Mouse (Mus musculus) forelimb bud, embryonic 11.5 days (tissue): ENCODE measurements at regions not wholly inside any gene's neighbourhood (a gene's known extent, or its start where the extent isn't known, plus 50 kb on each side); places are given as distances from the start of the nearest gene placed in this dataset.

ENCODE experiments used
- DNase-seq: peaks from one replicate; pipeline ENCODE4 v3.0.0-alpha.2; 2012; ENCODE audit warnings: low read depth, low spot score

DNA sequence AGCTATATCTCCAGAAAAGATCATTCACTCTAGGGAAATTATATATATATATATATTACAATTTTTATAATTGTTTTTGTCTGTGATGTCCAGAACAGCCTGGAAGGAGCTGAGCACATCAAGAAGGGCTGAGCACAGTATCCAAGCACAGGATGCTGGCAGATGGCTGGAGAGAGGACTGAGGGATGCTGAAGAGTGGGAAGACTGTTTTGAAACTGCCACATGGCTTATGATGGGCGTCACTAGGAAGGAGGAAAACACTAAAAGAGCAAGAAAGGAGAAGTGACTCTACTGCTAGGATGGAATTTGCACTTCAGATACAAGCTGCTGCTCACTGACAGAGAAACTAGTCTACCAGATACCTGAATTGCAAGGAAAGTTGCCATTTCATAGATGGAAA is 50.4 kb upstream of the Atg10 start:
- no peak for DNase-seq

DNA sequence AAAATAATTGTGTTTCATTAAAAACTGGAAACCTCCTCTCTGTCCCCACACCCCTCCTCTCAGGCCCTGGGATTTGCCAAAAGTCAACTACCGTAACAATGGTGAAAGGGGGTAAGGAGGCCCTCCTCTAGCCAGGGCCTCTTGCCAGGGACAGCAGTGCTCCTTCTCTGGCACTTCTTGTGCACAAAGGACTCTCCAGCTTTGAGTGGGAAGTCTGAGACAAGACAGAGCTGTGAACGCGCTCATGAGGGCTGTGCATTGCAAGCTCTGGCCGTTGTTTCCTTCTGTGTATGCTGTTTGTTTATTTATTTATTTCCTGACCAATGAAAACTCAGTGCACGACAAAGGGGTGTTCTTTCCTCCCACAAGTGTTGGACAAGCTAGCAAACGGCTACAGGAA is 50.8 kb upstream of the Atg10 start:
- DNase-seq = no peak

DNA sequence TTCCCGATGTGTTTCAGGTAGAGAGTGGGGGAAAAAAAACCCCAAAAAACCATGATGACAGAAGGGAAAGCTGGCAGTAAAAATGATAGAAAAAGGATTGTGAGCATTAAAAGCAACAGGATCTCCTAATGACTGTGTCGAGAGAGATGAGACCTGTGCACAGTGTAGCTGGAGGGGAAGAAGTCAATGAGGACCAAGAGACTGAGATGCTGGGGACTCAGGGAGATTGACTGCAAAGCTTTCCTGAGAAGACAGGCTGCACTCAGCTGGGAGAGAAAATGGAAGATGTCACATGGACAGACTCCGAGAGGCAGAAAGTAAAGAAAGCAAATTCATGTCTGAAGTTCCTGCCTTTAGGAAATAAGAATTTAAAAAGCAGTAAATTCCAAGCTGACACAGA is 55.7 kb upstream of the Atg10 start:
- no peak for DNase-seq

DNA sequence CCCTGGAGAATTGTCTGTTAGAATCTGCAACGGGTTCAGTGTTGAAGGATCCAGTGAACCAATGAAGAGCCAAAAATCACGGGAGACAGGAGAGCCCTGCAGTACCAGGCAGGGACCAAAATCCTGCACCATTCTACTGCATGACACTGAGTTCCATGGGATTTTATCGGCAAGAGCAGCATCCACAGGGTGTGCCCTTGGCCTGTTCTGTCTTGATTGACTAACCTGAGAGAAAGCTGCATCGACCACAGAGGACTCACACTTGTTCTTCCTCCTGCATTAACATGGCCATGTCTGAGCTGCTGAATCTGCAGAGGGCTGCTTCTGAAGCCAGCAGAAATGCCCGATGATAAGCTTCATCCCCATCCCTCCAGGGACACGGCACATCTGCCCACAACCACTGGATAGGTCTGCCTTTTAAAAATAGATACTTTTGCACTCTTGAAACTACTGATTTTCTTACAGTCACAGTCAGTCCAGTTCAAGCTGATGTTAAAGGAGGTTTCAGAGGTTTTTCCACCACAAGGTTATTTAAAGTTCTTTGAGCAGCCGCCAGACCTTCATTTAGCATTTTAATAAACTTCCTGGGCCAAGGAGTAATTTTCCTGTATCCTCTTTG is 71.9 kb upstream of the Atg10 start:
- DNase-seq = no peak

DNA sequence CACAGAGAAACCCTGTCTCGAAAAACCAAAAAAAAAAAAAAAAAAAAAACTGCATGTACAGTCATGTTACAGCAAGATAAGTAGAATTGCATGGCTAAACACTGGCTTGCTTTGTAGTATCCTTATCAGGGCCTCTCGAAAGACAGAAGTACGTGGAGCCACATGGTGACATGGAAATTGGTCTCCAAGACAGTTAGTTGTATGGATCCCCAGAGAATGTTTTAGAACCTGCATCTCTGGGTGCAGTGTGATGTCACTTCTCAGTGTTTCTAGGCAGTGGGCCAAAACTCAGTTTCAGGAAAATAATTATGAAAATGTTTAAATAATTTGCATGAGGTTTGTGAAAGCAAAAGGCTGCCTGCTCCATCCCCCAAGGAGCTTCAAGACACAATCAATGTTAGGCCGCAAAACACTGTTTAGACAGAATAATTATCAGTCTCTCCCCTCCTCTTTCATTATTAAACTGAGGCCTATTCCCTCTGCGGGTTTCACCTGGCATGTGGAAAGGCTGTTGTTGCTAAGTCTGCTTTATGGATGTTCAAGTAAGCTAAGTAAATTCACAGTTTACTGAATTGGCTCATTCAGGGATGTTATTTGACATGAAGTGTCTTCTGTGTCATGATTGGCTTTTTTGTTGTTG is 72.9 kb upstream of the Atg10 start:
- no peak for DNase-seq

DNA sequence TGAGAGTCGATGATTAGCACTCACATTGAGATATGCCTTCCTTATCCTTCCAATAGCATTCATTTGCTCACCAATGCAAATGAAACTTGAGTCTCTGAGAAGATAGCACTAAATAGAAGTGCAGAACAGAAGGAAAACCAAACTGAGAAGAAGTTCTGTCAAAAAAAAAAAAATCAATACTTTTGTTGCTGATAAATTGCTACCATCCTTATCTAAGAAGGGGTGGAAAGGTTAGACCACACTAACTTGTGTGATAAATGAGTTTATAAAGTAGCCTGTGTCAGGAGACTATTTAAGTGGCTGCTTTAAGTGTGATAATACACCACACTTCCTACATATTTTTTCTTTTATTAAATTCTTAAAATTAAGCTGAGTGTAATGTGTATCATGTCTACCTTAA is 78.1 kb upstream of the Atg10 start:
- no peak for DNase-seq

DNA sequence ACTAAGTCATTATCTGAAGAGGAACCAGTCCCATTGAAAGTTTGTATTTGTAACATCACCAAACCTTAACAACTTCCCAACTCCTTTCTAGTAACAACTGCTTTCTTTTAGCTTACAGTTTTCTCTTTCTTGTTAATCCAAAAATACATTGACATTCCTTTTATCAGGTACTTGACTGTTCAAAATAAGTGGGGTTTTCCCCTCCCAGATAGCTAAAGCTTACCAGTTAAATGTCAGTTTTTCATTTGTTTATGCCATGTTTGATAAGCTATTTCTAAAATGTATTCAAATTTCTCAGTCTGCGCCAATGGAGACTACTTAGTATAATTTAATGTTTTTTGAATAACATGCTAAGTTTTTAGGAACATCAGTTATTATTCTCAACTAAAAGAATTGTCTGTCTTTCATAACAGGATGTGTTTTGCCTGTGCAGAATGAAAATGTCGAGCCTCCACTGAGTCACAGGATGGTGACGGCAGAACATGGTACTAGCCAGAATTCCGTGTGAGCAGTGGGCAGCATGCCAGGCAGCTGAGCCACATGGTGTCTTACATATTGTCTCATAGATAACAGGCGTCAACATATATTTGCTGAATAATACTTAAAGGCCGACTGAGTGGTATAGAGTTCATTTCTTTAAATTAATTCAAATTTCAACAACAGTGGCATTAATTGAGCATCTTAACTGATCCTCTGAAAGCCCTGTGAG is 82.1 kb upstream of the Atg10 start:
- DNase-seq = no peak

DNA sequence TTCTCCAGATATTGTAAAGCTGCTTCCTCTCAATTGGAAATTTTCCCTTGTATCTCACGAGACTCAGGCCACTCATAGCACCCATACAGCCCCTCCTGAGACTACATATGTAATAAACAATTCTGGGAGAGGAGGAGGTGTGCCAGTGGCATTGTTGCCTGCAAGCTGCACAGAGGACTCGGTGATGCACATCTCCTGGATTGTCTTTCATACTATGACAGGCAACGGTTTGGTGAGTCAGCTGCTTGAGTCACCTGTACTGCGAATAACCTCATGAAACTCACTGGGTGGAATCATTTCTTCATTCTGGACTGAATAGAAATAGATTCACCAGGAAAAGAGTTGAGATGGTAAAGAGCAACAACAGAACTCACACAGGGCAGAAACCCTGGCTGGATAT is 82.8 kb upstream of the Atg10 start:
- DNase-seq = no peak

DNA sequence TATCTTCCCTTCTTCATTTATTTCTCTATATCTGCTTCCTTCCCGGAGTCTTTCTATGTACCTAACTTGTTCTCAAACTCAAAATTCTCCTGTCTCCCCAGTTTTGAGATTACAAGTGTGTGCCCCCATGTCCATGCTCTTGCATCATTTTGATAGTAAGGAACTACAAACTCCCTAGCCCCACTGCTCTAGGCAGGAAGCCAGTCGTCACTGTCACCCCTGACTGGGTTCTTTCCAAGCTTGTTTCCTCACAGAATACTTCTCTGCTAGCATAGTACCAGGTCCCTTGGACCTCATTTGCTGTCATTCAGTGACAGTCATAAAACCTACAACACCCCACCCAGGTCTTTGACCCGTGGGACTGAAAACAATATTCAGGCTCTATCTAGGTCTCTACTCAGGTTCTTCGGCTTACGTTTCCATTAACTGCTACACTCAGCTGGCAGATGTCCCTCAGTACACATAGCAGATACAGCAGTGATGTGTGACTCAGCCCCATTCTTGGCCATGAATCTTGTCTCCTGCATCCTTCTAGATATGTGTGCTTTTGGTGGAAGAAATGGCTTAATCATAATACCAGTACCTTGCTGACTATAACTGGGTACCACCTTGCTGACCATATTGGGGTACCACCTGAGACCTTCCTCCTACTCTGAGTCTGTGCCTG is 89.3 kb upstream of the Atg10 start:
- no peak for DNase-seq

DNA sequence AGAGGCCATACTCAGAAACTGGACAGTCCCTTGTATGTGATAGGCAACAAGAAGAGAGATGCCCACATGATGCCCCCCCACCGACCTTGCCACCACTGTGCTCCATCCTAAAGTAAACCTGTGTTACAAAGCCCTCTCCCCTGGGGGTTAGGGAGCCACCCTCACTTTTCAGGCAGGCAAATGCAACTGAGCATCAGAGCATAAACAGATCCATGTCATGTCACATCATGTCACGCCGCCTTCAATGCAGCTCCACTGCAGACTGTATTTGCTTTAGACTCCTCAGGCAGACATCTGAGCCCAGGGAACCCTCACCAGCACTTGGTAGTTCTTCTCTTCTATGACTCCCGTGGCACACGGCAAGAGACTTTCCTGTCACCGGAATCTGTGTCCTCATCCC is 98.6 kb upstream of the Atg10 start:
- DNase-seq = no peak

DNA sequence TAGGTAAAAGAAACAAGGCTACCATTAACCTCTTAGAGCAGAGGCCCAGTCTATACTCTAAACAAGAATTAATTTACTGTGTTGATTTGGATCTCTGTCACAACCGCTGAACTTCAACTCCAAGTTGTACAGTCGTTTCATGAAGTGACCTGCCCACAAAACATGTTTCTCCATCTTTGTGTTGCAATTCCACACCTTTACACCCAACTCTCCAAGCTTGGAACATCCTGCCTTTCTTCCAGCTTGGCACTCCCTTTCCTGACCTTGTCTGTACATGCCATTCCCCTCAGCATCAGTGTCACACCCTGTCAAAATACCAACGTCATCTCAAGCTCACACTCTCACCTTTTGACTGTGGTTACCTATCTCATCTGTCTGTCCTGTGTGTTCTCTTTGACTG is 103.1 kb upstream of the Atg10 start:
- no peak for DNase-seq

DNA sequence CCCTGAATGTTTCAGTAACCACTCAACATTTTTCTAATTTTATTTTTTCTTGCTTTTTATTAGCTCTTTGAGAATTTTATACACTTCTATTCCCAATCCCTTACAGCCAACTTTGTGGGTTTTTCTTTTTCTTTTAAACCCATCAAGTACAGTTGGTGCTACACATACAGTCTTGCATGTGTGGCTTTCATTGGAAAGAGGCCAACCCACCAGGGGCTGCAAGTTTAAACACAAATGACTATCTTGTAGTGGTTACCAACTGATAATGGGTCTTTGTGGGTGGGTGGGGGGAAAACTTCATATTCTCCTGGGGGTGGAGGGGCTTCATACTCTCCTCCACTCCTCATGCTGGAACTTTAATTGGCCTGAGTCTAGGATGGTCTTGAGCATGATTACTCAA is 110.5 kb upstream of the Atg10 start:
- no peak for DNase-seq

DNA sequence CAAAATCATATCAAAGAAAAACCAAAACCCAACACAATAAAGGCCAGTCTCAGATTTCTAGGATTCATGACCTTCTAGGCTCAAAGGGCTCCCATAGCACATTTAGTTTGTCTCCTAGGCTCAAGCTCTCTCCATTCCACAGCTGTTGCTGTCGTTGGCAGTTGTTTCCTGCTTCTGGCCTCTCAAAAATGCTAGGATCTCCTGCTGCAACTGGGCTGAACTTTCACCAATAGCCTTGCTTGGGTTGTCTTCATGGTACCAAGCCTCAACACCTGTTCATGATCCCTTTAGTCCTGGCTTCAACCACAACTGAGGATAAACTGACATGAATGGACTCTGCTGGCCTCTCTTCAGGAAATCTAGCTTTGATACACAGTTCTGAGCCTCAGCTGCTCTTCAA is 115.9 kb upstream of the Ssbp2 start:
- DNase-seq = no peak

DNA sequence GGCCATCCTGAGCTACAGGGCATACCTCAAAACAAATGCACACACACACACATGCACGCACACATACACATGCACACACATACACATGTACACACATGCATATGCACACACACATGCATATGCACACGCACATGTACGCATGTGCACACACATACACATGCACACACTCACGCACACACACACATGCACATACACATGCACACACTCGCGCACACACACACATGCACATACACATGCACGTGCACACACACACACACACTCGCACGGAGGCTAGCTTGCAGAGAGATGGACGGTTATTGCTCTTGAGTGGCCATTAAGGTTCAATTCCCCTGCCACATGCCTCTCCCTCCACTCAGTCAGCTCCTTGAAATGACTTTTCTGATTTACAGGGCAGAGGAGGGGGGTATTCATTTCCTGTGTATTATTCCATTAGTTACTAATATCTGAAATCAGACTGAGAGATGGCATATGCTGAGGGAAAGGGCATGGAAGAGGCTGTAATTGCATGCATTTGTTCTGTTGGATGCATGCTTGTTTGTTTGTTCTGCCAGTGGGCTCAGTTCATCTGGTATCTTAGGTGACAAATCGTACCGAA is 111.5 kb upstream of the Ssbp2 start:
- no peak for DNase-seq

DNA sequence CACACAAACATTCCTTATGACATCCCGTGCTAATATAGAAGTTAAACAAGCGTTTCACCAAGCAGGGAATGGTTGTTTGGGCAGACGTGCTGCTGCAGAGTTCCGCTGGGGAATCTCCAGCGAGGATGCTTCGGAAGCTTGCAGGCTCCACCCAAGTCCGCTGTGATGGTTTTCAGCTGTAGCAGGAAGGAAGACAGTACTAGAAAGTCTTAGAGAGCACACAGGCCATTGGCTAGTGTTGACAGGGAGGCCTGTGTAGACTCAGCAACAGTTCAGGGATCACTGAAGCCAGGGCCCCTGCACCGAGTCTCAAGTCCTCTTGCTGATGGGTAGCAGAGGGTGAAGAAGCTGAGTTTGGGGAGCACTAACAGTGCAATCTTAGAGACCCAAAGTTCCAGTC is 107.8 kb upstream of the Ssbp2 start:
- no peak for DNase-seq

DNA sequence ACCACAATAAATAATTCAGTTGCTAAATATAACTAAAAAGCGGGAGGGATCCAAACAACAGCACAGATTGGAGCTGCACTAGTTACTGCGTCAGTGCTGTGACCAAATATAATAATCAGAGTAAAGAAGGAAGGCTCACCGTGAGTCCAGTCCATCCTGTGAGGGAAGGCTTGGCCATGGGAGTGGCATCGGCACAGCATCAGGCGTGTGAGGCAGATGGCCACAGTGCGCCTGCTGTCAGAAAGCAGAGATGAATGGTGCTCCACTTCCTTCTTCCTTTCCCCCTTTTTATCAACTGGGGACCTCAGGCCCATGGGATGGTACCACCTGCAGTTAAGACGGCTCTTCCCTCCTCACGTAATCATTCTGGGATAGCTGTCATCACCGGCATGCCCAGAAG is 103.6 kb upstream of the Ssbp2 start:
- DNase-seq = no peak

DNA sequence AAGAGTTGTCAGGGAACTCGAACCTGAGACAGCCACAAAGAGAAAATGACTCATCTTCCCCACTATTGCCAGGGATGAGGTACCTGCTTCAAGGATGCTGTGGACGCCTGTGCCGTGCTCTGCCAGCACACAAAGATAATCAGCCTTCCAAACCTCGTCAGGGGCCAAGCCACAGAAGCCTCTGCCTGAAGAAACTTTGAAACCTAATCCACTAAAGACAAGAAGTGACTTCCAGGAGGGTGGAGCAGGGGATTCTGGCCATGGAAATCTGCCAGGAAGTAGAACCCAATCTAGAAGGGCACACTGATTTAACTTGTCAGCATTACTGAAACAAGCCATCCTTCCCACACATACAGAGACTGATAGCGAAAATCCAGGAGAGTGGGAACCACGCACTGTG is 100.0 kb upstream of the Ssbp2 start:
- no peak for DNase-seq

DNA sequence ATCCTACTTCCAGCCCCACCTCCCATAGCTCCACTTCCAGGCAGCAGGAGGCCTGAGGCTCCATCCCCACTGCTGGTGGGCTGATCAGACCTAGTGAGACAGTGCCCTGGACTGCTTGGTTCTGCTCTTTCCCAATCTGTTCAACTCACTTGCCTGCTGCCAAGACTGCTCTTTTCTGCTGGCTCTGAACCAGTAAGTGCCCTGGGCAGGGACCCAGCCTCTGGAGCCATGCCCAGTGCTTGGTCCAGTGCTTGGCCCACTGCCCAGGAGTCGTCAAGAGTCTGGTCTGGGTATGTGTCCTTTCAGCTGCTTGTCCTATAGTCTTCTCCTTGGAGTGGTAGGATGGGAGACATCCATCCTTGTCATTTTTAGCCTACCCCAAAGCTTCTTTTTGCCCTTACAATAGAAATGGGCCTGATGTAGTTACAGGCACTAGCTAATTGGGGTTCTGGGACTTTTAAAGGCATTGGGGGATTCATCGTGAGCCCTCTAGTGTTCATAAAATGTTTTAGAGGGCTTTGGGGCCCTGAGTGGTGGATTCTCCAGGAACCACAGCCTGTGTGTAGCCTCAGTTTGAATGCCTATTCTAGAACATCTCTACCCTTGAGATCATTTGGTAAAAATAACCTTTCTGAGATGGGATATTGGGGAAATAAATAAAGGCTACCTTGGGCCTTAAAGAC is 94.7 kb upstream of the Ssbp2 start:
- DNase-seq = no peak

DNA sequence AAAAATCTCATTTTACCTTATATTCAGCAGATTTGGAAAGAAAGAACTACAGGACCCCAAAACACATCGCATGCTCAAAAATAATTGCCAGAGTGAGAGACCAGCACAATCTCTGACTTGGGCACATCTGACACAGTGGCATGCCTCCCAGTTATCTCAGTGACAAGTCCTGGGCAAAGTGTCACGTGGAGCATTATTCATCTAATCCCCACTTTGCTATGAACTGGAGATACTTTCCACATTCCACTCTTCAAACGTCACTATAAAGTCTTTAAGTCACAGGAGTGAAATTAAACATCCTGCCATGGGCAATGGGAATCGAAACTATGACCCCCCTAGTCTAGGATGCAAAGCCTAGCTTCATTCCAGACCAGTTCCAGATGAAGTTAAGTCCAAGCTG is 93.5 kb upstream of the Ssbp2 start:
- DNase-seq = no peak

DNA sequence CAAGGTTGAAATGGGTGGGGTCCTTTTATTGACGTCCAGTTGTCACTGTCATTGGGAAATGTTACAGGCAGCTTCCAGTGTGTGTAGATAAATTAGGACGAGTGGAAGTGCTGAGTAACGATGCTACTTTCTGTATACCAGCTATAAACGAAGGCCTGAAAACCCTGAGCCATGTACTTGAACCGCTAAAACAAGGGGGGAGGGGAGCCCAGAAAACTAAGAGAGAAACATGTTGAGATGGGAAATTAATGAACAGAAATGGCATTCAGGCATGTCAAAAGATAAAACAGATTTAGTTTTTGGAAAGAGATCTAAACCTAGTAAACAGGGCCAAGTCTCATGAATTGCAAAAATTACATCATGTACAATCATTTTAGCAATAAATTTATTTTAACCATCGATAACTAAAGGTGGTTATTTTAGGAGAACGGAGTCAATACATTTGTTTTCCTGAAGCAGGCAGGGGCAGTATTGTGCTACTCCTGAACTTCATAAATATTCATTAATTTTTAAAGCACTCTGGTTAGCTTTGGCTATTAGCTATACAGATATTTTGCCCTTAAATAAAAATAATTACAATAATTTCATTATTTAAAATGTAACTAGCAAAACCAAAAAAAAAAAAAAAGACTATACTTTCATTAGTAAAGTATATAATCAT is 92.1 kb upstream of the Ssbp2 start:
- no peak for DNase-seq

DNA sequence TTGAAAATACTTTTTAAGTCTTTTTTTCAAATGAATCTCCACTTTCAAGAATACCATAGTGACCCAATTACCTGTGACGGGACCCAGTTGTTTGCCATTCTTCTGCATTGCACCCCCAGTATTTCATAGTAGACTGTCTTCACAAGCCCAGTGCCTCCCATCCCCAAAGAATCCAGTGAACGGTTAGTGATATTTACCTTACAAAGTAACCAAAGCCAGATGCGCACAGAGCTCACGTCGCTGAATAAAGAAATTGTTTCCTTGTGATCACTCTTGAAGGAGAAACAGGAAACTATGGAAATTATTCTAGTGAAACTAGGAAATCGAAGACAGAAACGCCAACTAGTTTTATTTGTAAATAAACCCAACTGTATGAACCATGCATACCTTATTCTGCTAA is 91.4 kb upstream of the Ssbp2 start:
- no peak for DNase-seq
